Mouse (Mus musculus) Muller cell, postnatal 12 days (primary cell): ENCODE data around the gene Dio3.

Experiments used
- DNase-seq: peaks from one replicate; pipeline ENCODE4 v3.0.0-alpha.2; 2015; ENCODE audit errors: inconsistent ontology term

The Dio3 gene

GRCm38 (mm10) chr12:110319696-110320095, 40.8 kb downstream of the Dio3 start:
- DNase-seq: no peak
